In the genomic region with DNA sequence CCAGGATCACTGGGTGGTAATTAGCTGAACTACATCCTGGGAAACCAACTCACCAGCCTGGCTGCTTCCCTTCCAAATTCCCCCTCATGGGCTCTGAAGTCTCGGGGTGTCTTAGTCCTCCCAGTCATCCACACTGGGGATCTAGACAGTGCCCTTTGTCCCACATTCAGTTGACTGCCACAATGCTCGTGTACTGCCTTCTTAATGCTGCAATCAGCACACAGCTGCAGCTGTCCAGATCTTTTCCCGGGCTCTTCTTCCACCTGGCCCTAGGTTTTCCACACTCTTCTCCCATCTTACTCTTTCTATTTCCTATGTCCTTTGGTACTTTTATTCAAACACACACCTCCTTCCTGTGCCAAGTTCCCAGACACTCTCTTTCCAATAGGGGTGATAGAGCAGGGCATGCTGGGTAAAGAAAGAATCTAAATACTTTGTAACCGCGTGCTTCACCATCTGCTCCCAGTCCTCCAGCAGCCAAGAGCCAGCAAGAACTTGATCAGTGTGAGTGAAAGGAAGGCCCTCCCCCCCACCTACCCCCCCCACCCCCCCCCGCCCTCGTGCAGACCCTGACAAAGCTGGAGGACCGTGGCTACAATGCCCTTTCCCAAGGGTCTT, we compare ENCODE assay signal across 17 mouse cellular contexts. TPM values are rescaled to one million over a fixed set of nuclear protein-coding genes. Genes with fewer than 3 reads are reported as not detected.
DNase-seq lines count a peak whose midpoint lies in the region; ATAC-seq and TF ChIP-seq lines count a peak whose summit lies in the region.
"Had no signal": no experiment of that assay in that cellular context is flagged by ENCODE, and none has a peak within 500 bp of the region (broad histone marks: within the 10 kb centered on the region; RNA-seq: fewer than 3 reads in every experiment).

No protein-coding gene starts in this region.

- no peak overlapping the region for H3K9ac ChIP-seq in forebrain, embryonic 15.5 days (replicated peaks)
- H3K9ac ChIP-seq in forebrain, embryonic 12.5 days, result no peak overlapping the region
- no peak overlapping the region for H3K9ac ChIP-seq in lung, embryonic 15.5 days
- no peak overlapping the region for H3K9ac ChIP-seq in liver, embryonic 14.5 days (replicated peaks)
- H3K9ac ChIP-seq: heart, embryonic 15.5 days; kidney, embryonic 15.5 days had no signal

- intact Hi-C loops in left cerebral cortex, adult 2 months (cut with DNase I), result no loop called here

- no peak overlapping the region for H3K27ac ChIP-seq in forebrain, embryonic 15.5 days (replicated peaks)
- no peak overlapping the region for H3K27ac ChIP-seq in forebrain, embryonic 12.5 days
- H3K27ac ChIP-seq in lung, embryonic 15.5 days, result no peak overlapping the region
- H3K27ac ChIP-seq in liver, embryonic 14.5 days, result no peak overlapping the region
- no peak overlapping the region for H3K27ac ChIP-seq in left cerebral cortex, adult 2 months
- H3K27ac ChIP-seq: heart, embryonic 15.5 days; kidney, embryonic 15.5 days had no signal

- no peak overlapping the region for H3K4me2 ChIP-seq in forebrain, embryonic 15.5 days (replicated peaks)
- no peak overlapping the region for H3K4me2 ChIP-seq in forebrain, embryonic 12.5 days
- H3K4me2 ChIP-seq in lung, embryonic 15.5 days, result no peak overlapping the region
- peak overlapping the region; percentile 31 for H3K4me2 ChIP-seq in liver, embryonic 14.5 days (ENCODE audit: low read depth)
- H3K4me2 ChIP-seq: heart, embryonic 15.5 days; kidney, embryonic 15.5 days had no signal

- TF ChIP-seq CTCF in liver, embryonic 14.5 days (IDR thresholded peaks at IDR 0.05; ENCODE audit: low read depth), result no peak
- TF ChIP-seq CTCF in left cerebral cortex, adult 2 months (IDR thresholded peaks at IDR 0.05), result no peak

- WGBS in forebrain, embryonic 15.5 days, result 41% methylated on average over 8 of the region's 8 CpGs
- WGBS in forebrain, embryonic 12.5 days, result 69% methylated on average over 8 of the region's 8 CpGs
- 34% methylated on average over 8 of the region's 8 CpGs for WGBS in lung, embryonic 15.5 days
- WGBS in liver, embryonic 14.5 days (ENCODE audit: insufficient replicate concordance), result 46% methylated on average over 8 of the region's 8 CpGs

- peaks cover 10% of the 10 kb centered on the region for H3K4me1 ChIP-seq in forebrain, embryonic 15.5 days
- peaks cover 7% of the 10 kb centered on the region; the same call in 1 of the 2 replicates for H3K4me1 ChIP-seq in forebrain, embryonic 12.5 days
- 0 out of 2 replicates have a peak, but pooled peaks cover 12% of the 10 kb centered on the region for H3K4me1 ChIP-seq in lung, embryonic 15.5 days
- H3K4me1 ChIP-seq in liver, embryonic 14.5 days (replicated peaks; ENCODE audit: control insufficient read depth in 2 of 2, insufficient read depth in 2 of 2, low read length in 1 of 2), result peaks cover 0 to 6% of the 10 kb centered on the region in 2 experiments; a peak in 2 of 4 replicates
- H3K4me1 ChIP-seq: heart, embryonic 15.5 days had no signal

- no peaks in the 10 kb centered on the region for H3K9me3 ChIP-seq in forebrain, embryonic 15.5 days
- H3K9me3 ChIP-seq in forebrain, embryonic 12.5 days, result no peaks in the 10 kb centered on the region
- no peaks in the 10 kb centered on the region for H3K9me3 ChIP-seq in lung, embryonic 15.5 days
- H3K9me3 ChIP-seq in liver, embryonic 14.5 days (ENCODE audit: control insufficient read depth, low read length), result no peaks in the 10 kb centered on the region
- H3K9me3 ChIP-seq: heart, embryonic 15.5 days; kidney, embryonic 15.5 days had no signal

- H3K36me3 ChIP-seq in forebrain, embryonic 15.5 days, result no peaks in the 10 kb centered on the region
- H3K36me3 ChIP-seq in forebrain, embryonic 12.5 days (replicated peaks), result no peaks in the 10 kb centered on the region
- H3K36me3 ChIP-seq in lung, embryonic 15.5 days, result no peaks in the 10 kb centered on the region
- no peaks in the 10 kb centered on the region for H3K36me3 ChIP-seq in liver, embryonic 14.5 days (replicated peaks; ENCODE audit: control insufficient read depth, insufficient read depth, low read depth)
- H3K36me3 ChIP-seq: heart, embryonic 15.5 days; kidney, embryonic 15.5 days had no signal

- peak; percentile 76 for ATAC-seq in forebrain, embryonic 15.5 days (replicated peaks)
- no peak for ATAC-seq in forebrain, embryonic 12.5 days (ENCODE audit: low FRiP score)
- peak; percentile 31; the same call in 1 of the 2 replicates for ATAC-seq in lung, embryonic 15.5 days (ENCODE audit: borderline replicate concordance, extremely low read depth, low FRiP score, low TSS enrichment)
- ATAC-seq in liver, embryonic 14.5 days (ENCODE audit: insufficient read depth), result no peak

- H3K4me3 ChIP-seq in forebrain, embryonic 15.5 days, result no peak overlapping the region
- H3K4me3 ChIP-seq in forebrain, embryonic 12.5 days (replicated peaks), result no peak overlapping the region
- no peak overlapping the region for H3K4me3 ChIP-seq in lung, embryonic 15.5 days
- peak overlapping the region; percentile 6 to 48; a peak in 2 of 4 replicates for H3K4me3 ChIP-seq in liver, embryonic 14.5 days (ENCODE audit: insufficient read depth in 1 of 2, low read depth in 2 of 2, low read length in 2 of 2)
- no peak overlapping the region for H3K4me3 ChIP-seq in left cerebral cortex, adult 2 months
- H3K4me3 ChIP-seq: heart, embryonic 15.5 days; kidney, embryonic 15.5 days; myocyte had no signal

- no peaks in the 10 kb centered on the region for H3K27me3 ChIP-seq in forebrain, embryonic 15.5 days
- H3K27me3 ChIP-seq in forebrain, embryonic 12.5 days, result no peaks in the 10 kb centered on the region
- no peaks in the 10 kb centered on the region for H3K27me3 ChIP-seq in lung, embryonic 15.5 days
- H3K27me3 ChIP-seq in liver, embryonic 14.5 days (ENCODE audit: control insufficient read depth, insufficient read depth, low read length), result no peaks in the 10 kb centered on the region
- H3K27me3 ChIP-seq: heart, embryonic 15.5 days; kidney, embryonic 15.5 days had no signal

- TF ChIP-seq EP300 in liver, embryonic 14.5 days (IDR thresholded peaks at IDR 0.05; ENCODE audit: low read depth), result no peak

- no peak for DNase-seq in lung, postnatal 36 days
- DNase-seq in brain, adult 2 months (ENCODE audit: low read depth, low spot score), result peak; percentile 21
- DNase-seq in liver, embryonic 14.5 days (ENCODE audit: low read depth in 3 of 3, low spot score in 3 of 3), result no peak
- DNase-seq in left cerebral cortex, adult 2 months (ENCODE audit: extremely low spot score in 1 of 2, low spot score in 2 of 2), result no peak
- DNase-seq in thymus, adult 18-20 months, result no peak
- DNase-seq: adrenal gland, postnatal 14 days; right cerebral cortex, postnatal 25 days had no signal

RNA-seq across cellular contexts. Expression of a gene that starts 1.4 kb away (rescaled TPM):
- polyA plus RNA-seq in forebrain, embryonic 15.5 days (2015; fragmentation: Nextera tagmentation; extraction: Ambion mirVana), result 0.38 and 0.53 TPM in 2 replicates
- polyA plus RNA-seq in forebrain, embryonic 12.5 days (2016; fragmentation: Nextera tagmentation; extraction: Ambion mirVana), result 0.08 and 0.17 TPM in 2 replicates
- polyA plus RNA-seq in lung, embryonic 15.5 days (2015; fragmentation: Nextera tagmentation; extraction: Ambion mirVana), result 0.50 and 2.4 TPM in 2 replicates
- polyA plus RNA-seq in liver, embryonic 14.5 days (2012; rRNA removed), result 124 and 152 TPM in 2 replicates
- 250 and 275 TPM in 2 replicates for polyA plus RNA-seq in liver, embryonic 14.5 days (2014; fragmentation: Nextera tagmentation; extraction: Ambion mirVana)
- total RNA-seq in left cerebral cortex, adult 2 months (2021), result 10 to 100 TPM; 24.6 to 24.7 TPM
- total RNA-seq: megakaryocyte progenitor cell, adult 5-6 weeks had no signal

RNA-seq across cellular contexts. Expression of a gene that starts 20.9 kb away (rescaled TPM):
- polyA plus RNA-seq in forebrain, embryonic 15.5 days (2015; fragmentation: Nextera tagmentation; extraction: Ambion mirVana), result 0.08 TPM in 1 of 2 replicates, not detected in the other
- polyA plus RNA-seq in forebrain, embryonic 12.5 days (2016; fragmentation: Nextera tagmentation; extraction: Ambion mirVana), result not detected in 2 replicates
- 0.06 and 0.31 TPM in 2 replicates for polyA plus RNA-seq in lung, embryonic 15.5 days (2015; fragmentation: Nextera tagmentation; extraction: Ambion mirVana)
- 27.6 and 29.6 TPM in 2 replicates for polyA plus RNA-seq in liver, embryonic 14.5 days (2012; rRNA removed)
- polyA plus RNA-seq in liver, embryonic 14.5 days (2014; fragmentation: Nextera tagmentation; extraction: Ambion mirVana), result 27.2 and 29.3 TPM in 2 replicates
- total RNA-seq in left cerebral cortex, adult 2 months (2021), result not detected
- total RNA-seq: layer of hippocampus, postnatal 25 days; left cerebral cortex, postnatal 4 days; megakaryocyte progenitor cell, adult 5-6 weeks had no signal
- polyA plus RNA-seq: thymus, postnatal 0 days had no signal

RNA-seq across cellular contexts. Expression of a gene that starts 29.0 kb away (rescaled TPM):
- polyA plus RNA-seq in forebrain, embryonic 15.5 days (2015; fragmentation: Nextera tagmentation; extraction: Ambion mirVana), result 16.7 and 17.3 TPM in 2 replicates
- polyA plus RNA-seq in forebrain, embryonic 12.5 days (2016; fragmentation: Nextera tagmentation; extraction: Ambion mirVana), result 22.9 and 23.2 TPM in 2 replicates
- polyA plus RNA-seq in lung, embryonic 15.5 days (2015; fragmentation: Nextera tagmentation; extraction: Ambion mirVana), result 12.8 and 13.1 TPM in 2 replicates
- 2.2 and 3.0 TPM in 2 replicates for polyA plus RNA-seq in liver, embryonic 14.5 days (2012; rRNA removed)
- 2.6 and 3.7 TPM in 2 replicates for polyA plus RNA-seq in liver, embryonic 14.5 days (2014; fragmentation: Nextera tagmentation; extraction: Ambion mirVana)
- 10 to 100 TPM; 18.8 to 19.2 TPM for total RNA-seq in left cerebral cortex, adult 2 months (2021)

RNA-seq across cellular contexts. Expression of a gene that starts 35.9 kb away (rescaled TPM):
- 0.17 TPM in 1 of 2 replicates, not detected in the other for polyA plus RNA-seq in forebrain, embryonic 15.5 days (2015; fragmentation: Nextera tagmentation; extraction: Ambion mirVana)
- not detected in 2 replicates for polyA plus RNA-seq in forebrain, embryonic 12.5 days (2016; fragmentation: Nextera tagmentation; extraction: Ambion mirVana)
- polyA plus RNA-seq in lung, embryonic 15.5 days (2015; fragmentation: Nextera tagmentation; extraction: Ambion mirVana), result 0.16 and 0.70 TPM in 2 replicates
- polyA plus RNA-seq in liver, embryonic 14.5 days (2012; rRNA removed), result 34.6 and 56.0 TPM in 2 replicates
- 82.3 and 113 TPM in 2 replicates for polyA plus RNA-seq in liver, embryonic 14.5 days (2014; fragmentation: Nextera tagmentation; extraction: Ambion mirVana)
- total RNA-seq in left cerebral cortex, adult 2 months (2021), result under 1 TPM in 1 of 2 experiments, not detected in 1; 0.12 TPM
- total RNA-seq: layer of hippocampus, postnatal 25 days; left cerebral cortex, postnatal 4 days; megakaryocyte progenitor cell, adult 5-6 weeks had no signal

RNA-seq across cellular contexts. Expression of a gene that starts 43.2 kb away (rescaled TPM):
- 0.55 and 0.90 TPM in 2 replicates for polyA plus RNA-seq in forebrain, embryonic 15.5 days (2015; fragmentation: Nextera tagmentation; extraction: Ambion mirVana)
- polyA plus RNA-seq in forebrain, embryonic 12.5 days (2016; fragmentation: Nextera tagmentation; extraction: Ambion mirVana), result 0.15 and 0.47 TPM in 2 replicates
- 8.0 and 9.3 TPM in 2 replicates for polyA plus RNA-seq in lung, embryonic 15.5 days (2015; fragmentation: Nextera tagmentation; extraction: Ambion mirVana)
- polyA plus RNA-seq in liver, embryonic 14.5 days (2012; rRNA removed), result 0.42 and 0.55 TPM in 2 replicates
- polyA plus RNA-seq in liver, embryonic 14.5 days (2014; fragmentation: Nextera tagmentation; extraction: Ambion mirVana), result 0.37 and 0.72 TPM in 2 replicates
- total RNA-seq in left cerebral cortex, adult 2 months (2021), result 1 to 10 TPM; 2.1 to 3.5 TPM

Comparison
In these comparisons a context has a peak if more than half of its experiments do, and no peak if none do; other contexts are left out.
1. ATAC-seq: peak in forebrain, embryonic 15.5 days (single experiment) and lung, embryonic 15.5 days (single experiment); none in forebrain, embryonic 12.5 days (single experiment) and liver, embryonic 14.5 days (single experiment).
2. H3K4me3 ChIP-seq: peak in liver, embryonic 14.5 days (2 of 2); none in forebrain, embryonic 15.5 days (single experiment), forebrain, embryonic 12.5 days (single experiment), lung, embryonic 15.5 days (single experiment) and left cerebral cortex, adult 2 months (single experiment).
3. RNA of a gene that starts 1.4 kb away (polyA plus RNA-seq): 124 to 275 TPM in liver, embryonic 14.5 days; 0.38 to 0.53 TPM in forebrain, embryonic 15.5 days, 0.50 to 2.4 TPM in lung, embryonic 15.5 days and 0.08 to 0.17 TPM in forebrain, embryonic 12.5 days; every median in the first group is over 10 times any median in the second.
4. RNA of a gene that starts 20.9 kb away (polyA plus RNA-seq): 27.2 to 29.6 TPM in liver, embryonic 14.5 days; 0.06 to 0.31 TPM in lung, embryonic 15.5 days, 0.08 TPM in forebrain, embryonic 15.5 days and not detected in forebrain, embryonic 12.5 days; every median in the first group is over 10 times any median in the second.